ENCODE assay signal across 10 mouse cellular contexts in genomic region chr3:103852565-103853299, GRCm38 (mm10). TPM values are rescaled to one million over a fixed set of nuclear protein-coding genes. Genes with fewer than 3 reads are reported as not detected.
DNase-seq lines count a peak whose midpoint lies in the region; ATAC-seq and TF ChIP-seq lines count a peak whose summit lies in the region.
"Had no signal": no experiment of that assay in that cellular context is flagged by ENCODE, and none has a peak within 500 bp of the region (broad histone marks: within the 10 kb centered on the region; RNA-seq: fewer than 3 reads in every experiment).

No protein-coding gene starts in this region.

- peak; percentile 53 for ATAC-seq in forebrain, postnatal 0 days
- ATAC-seq in forebrain, embryonic 13.5 days, result no peak

- H3K27ac ChIP-seq in forebrain, postnatal 0 days (ENCODE audit: low read depth, low read length), result no peak overlapping the region
- H3K27ac ChIP-seq in forebrain, embryonic 13.5 days, result no peak overlapping the region
- H3K27ac ChIP-seq: heart, embryonic 15.5 days had no signal

- peak; percentile 56 for TF ChIP-seq CTCF in forebrain, postnatal 0 days (IDR thresholded peaks at IDR 0.05; ENCODE audit: low read depth)

- DNase-seq in forebrain, postnatal 0 days, result peak; percentile 36
- peak; percentile 65 for DNase-seq in testis, postnatal 10 days (ENCODE audit: low spot score)
- DNase-seq in testis, postnatal 14 days (ENCODE audit: low spot score), result no peak
- DNase-seq in cerebellum, postnatal 36 days, result peak; percentile 84 to 91
- DNase-seq in kidney, postnatal 25 days, result peak; percentile 73 to 84
- DNase-seq in naive thymus-derived CD4-positive, alpha-beta T cell, adult 2 months (ENCODE audit: low read depth), result peak; percentile 96
- DNase-seq in neural tube, embryonic 10.5 days (ENCODE audit: extremely low spot score, low spot score), result no peak

- no peaks in the 10 kb centered on the region for H3K36me3 ChIP-seq in forebrain, postnatal 0 days (ENCODE audit: insufficient read depth)
- H3K36me3 ChIP-seq in forebrain, embryonic 13.5 days (ENCODE audit: poor library complexity, severe bottlenecking), result no peaks in the 10 kb centered on the region
- H3K36me3 ChIP-seq: G1E; heart, embryonic 15.5 days had no signal

- no peaks in the 10 kb centered on the region for H3K9me3 ChIP-seq in forebrain, postnatal 0 days (ENCODE audit: low read length)
- no peaks in the 10 kb centered on the region for H3K9me3 ChIP-seq in forebrain, embryonic 13.5 days (replicated peaks)
- H3K9me3 ChIP-seq: G1E; heart, embryonic 15.5 days had no signal

- H3K4me2 ChIP-seq in forebrain, postnatal 0 days (ENCODE audit: low read depth), result no peak overlapping the region
- no peak overlapping the region for H3K4me2 ChIP-seq in forebrain, embryonic 13.5 days
- H3K4me2 ChIP-seq: heart, embryonic 15.5 days had no signal

- H3K4me1 ChIP-seq in forebrain, postnatal 0 days (ENCODE audit: insufficient read depth), result no peaks in the 10 kb centered on the region
- no peaks in the 10 kb centered on the region for H3K4me1 ChIP-seq in forebrain, embryonic 13.5 days
- H3K4me1 ChIP-seq: heart, embryonic 15.5 days had no signal

- H3K9ac ChIP-seq in forebrain, postnatal 0 days, result no peak overlapping the region
- no peak overlapping the region for H3K9ac ChIP-seq in forebrain, embryonic 13.5 days
- H3K9ac ChIP-seq: heart, embryonic 15.5 days had no signal

- H3K4me3 ChIP-seq in forebrain, postnatal 0 days (ENCODE audit: low read depth, low read length), result no peak overlapping the region
- no peak overlapping the region for H3K4me3 ChIP-seq in forebrain, embryonic 13.5 days
- H3K4me3 ChIP-seq: heart, embryonic 15.5 days had no signal

- no peaks in the 10 kb centered on the region for H3K27me3 ChIP-seq in forebrain, postnatal 0 days (ENCODE audit: insufficient read depth, low read length)
- H3K27me3 ChIP-seq in forebrain, embryonic 13.5 days, result no peaks in the 10 kb centered on the region
- H3K27me3 ChIP-seq: heart, embryonic 15.5 days had no signal

- 61% methylated on average over 3 of the region's 3 CpGs for WGBS in forebrain, postnatal 0 days
- 69% methylated on average over 3 of the region's 3 CpGs for WGBS in forebrain, embryonic 13.5 days

RNA-seq across cellular contexts. Expression of gene Ptpn22, which starts 6.9 kb away (rescaled TPM):
- total RNA-seq in forebrain, postnatal 0 days (2014; rRNA removed), result 0.19 and 0.46 TPM in 2 replicates
- 0.43 and 0.46 TPM in 2 replicates for polyA plus RNA-seq in forebrain, postnatal 0 days (2015; fragmentation: Nextera tagmentation; extraction: Ambion mirVana)
- 0.14 and 0.37 TPM in 2 replicates for polyA plus RNA-seq in forebrain, embryonic 13.5 days (2015; fragmentation: Nextera tagmentation; extraction: Ambion mirVana)
- polyA plus RNA-seq: G1E had no signal

RNA-seq across cellular contexts. Expression of gene Bcl2l15, which starts 20.3 kb away (rescaled TPM):
- total RNA-seq in forebrain, postnatal 0 days (2014; rRNA removed), result not detected in 2 replicates
- not detected in 2 replicates for polyA plus RNA-seq in forebrain, postnatal 0 days (2015; fragmentation: Nextera tagmentation; extraction: Ambion mirVana)
- 0.44 TPM in 1 of 2 replicates, not detected in the other for polyA plus RNA-seq in forebrain, embryonic 13.5 days (2015; fragmentation: Nextera tagmentation; extraction: Ambion mirVana)
- polyA plus RNA-seq: G1E had no signal

RNA-seq across cellular contexts. Expression of gene Gm43064, which starts 43.4 kb away (rescaled TPM):
- 0.29 and 1.0 TPM in 2 replicates for total RNA-seq in forebrain, postnatal 0 days (2014; rRNA removed)
- polyA plus RNA-seq in forebrain, postnatal 0 days (2015; fragmentation: Nextera tagmentation; extraction: Ambion mirVana), result 0.08 TPM in 2 replicates
- not detected in 2 replicates for polyA plus RNA-seq in forebrain, embryonic 13.5 days (2015; fragmentation: Nextera tagmentation; extraction: Ambion mirVana)
- polyA plus RNA-seq: heart, embryonic 15.5 days had no signal

RNA-seq across cellular contexts. Expression of gene Ap4b1, which starts 43.4 kb away (rescaled TPM):
- 22.1 and 26.1 TPM in 2 replicates for total RNA-seq in forebrain, postnatal 0 days (2014; rRNA removed)
- polyA plus RNA-seq in forebrain, postnatal 0 days (2015; fragmentation: Nextera tagmentation; extraction: Ambion mirVana), result 14.8 and 17.2 TPM in 2 replicates
- polyA plus RNA-seq in forebrain, embryonic 13.5 days (2015; fragmentation: Nextera tagmentation; extraction: Ambion mirVana), result 23.2 and 25.0 TPM in 2 replicates

RNA-seq across cellular contexts. Expression of gene Dclre1b, which starts 43.5 kb away (rescaled TPM):
- total RNA-seq in forebrain, postnatal 0 days (2014; rRNA removed), result 5.2 and 5.3 TPM in 2 replicates
- 13.5 and 20.5 TPM in 2 replicates for polyA plus RNA-seq in forebrain, postnatal 0 days (2015; fragmentation: Nextera tagmentation; extraction: Ambion mirVana)
- polyA plus RNA-seq in forebrain, embryonic 13.5 days (2015; fragmentation: Nextera tagmentation; extraction: Ambion mirVana), result 31.0 and 32.7 TPM in 2 replicates

Comparison
In these comparisons a context has a peak if more than half of its experiments do, and no peak if none do; other contexts are left out.
1. DNase-seq: peak in forebrain, postnatal 0 days (single experiment), testis, postnatal 10 days (single experiment), cerebellum, postnatal 36 days (2 of 2), kidney, postnatal 25 days (2 of 2) and naive thymus-derived CD4-positive, alpha-beta T cell, adult 2 months (single experiment); none in testis, postnatal 14 days (single experiment) and neural tube, embryonic 10.5 days (single experiment).